Mouse (Mus musculus) heart, postnatal 10 days (tissue): Measurements from ENCODE around the gene Rhoa. TPM values are rescaled to one million over a fixed set of nuclear protein-coding genes. Genes with fewer than 3 reads are reported as not detected.

ENCODE experiments used
- total RNA-seq, 2 experiments: library from RNA; stranded (reverse); gene quantifications; 2 replicates each; pipeline ENCODE4 v1.2.3; 2021

The Rhoa gene
- total RNA-seq, 2 experiments from 2014 or later: 328 to 329 TPM

Other genes with a start within 250 kb of the Rhoa start
- gene Mst1, start 225.7 kb upstream of the Rhoa start, total RNA-seq: not detected
- 10 to 100 TPM; 62.5 to 83.1 TPM for gene Rnf123, start 222.8 kb upstream of the Rhoa start, total RNA-seq
- gene Apeh, start 211.5 kb upstream of the Rhoa start, total RNA-seq: 10 to 100 TPM; 44.6 to 53.1 TPM
- gene Bsn, start 115.7 kb upstream of the Rhoa start, total RNA-seq: under 1 TPM; 0.05 to 0.07 TPM
- gene Dag1, start 42.2 kb upstream of the Rhoa start, total RNA-seq: 100 to 1,000 TPM; 369 to 394 TPM
- gene Nicn1, start 15.7 kb upstream of the Rhoa start, total RNA-seq: 10 to 100 TPM; 20.5 to 21.8 TPM
- 1 to 10 TPM; 5.2 to 6.9 TPM for gene Amt, start 9.3 kb upstream of the Rhoa start, total RNA-seq
- 10 to 100 TPM; 24.4 to 30.0 TPM for gene Tcta, start within 50 bp of the Rhoa start, total RNA-seq
- gene Gpx1, start 32.8 kb downstream of the Rhoa start, total RNA-seq: 100 to 1,000 TPM; 152 to 166 TPM
- 10 to 100 TPM; 94.3 to 95.7 TPM for gene Usp4, start 41.7 kb downstream of the Rhoa start, total RNA-seq
- under 1 TPM; 0.31 to 0.74 TPM for gene 1700102P08Rik, start 86.7 kb downstream of the Rhoa start, total RNA-seq
- not detected for gene Ccdc36, start 122.4 kb downstream of the Rhoa start, total RNA-seq
- gene BC048562, start 130.4 kb downstream of the Rhoa start, total RNA-seq: not detected
- gene Ccdc71, start 154.4 kb downstream of the Rhoa start, total RNA-seq: 10 to 100 TPM; 27.7 to 31.3 TPM
- 10 to 100 TPM; 29.2 to 33.4 TPM for gene Klhdc8b, start 155.5 kb downstream of the Rhoa start, total RNA-seq
- gene Lamb2, start 173.6 kb downstream of the Rhoa start, total RNA-seq: 100 to 1,000 TPM; 284 to 331 TPM
- 100 to 1,000 TPM in 1 of 2 experiments, 10 to 100 TPM in 1; 98.4 to 103 TPM for gene Usp19, start 184.5 kb downstream of the Rhoa start, total RNA-seq
- gene Qars, start 201.6 kb downstream of the Rhoa start, total RNA-seq: 10 to 100 TPM; 84.4 to 86.3 TPM
- 10 to 100 TPM; 83.5 to 89.6 TPM for gene Qrich1, start 210.7 kb downstream of the Rhoa start, total RNA-seq